Mouse (Mus musculus): ENCODE results near the gene Rab31.

Rab31 gene

DNA sequence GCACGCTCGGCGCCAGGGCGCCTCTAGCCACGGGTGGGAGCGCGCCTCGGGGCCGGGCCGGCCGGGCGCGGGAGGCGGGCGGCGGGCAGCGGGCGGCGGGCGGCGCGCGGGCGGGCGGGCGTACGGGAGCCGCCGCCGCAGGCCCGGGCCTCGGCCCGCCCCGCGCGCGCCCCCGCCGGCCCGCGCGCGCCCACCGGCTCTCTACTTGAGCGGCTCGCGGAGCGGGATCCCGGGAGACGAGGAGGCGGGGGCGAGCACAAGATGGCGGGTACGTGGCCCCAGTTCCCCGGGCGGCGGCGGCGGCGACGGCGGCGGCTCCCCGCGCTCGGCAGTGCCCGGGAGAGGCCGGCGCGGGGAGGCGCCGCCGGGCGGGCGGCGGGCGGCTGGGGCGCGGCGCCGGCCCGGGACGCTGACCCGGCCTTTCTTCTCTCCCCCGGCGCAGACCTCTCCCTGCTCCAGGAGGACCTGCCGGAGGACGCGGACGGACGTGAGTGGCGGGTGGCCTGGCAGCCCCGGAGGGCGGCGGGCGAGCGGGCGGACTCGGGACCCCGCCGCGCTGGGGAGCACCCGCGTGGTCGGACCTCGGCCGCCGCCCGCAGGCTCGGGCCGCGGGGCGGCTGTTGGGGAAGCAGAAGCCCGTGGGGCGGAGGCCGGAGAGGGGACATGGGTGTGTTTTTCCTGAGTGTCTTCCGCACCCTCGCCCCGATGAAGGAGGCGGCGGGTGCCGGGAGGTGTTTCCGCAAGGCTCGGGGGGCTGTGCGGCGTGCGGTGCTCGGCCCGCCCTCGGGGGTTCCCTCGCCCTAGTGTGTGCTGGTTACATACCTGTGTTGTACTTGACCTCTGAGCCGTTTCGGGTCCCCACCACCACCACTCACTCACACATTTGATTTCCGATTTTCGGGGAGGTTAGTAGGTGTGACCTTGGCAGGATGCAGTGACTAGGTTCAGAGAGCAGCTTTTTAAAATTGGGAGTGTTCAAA is 10.9 kb upstream of the Rab31 start:
- DNase-seq (ENCODE audit: extremely low spot score): peak; percentile 67

GRCm38 (mm10) chr17:65782551-65783141 is 10.1 kb upstream of the Rab31 start, which contains the start of gene Ppp4r1:
Gene Ppp4r1, plus strand, starts transcription at chr17:65782573.
- peak; percentile 85 for DNase-seq (ENCODE audit: extremely low spot score)

DNA sequence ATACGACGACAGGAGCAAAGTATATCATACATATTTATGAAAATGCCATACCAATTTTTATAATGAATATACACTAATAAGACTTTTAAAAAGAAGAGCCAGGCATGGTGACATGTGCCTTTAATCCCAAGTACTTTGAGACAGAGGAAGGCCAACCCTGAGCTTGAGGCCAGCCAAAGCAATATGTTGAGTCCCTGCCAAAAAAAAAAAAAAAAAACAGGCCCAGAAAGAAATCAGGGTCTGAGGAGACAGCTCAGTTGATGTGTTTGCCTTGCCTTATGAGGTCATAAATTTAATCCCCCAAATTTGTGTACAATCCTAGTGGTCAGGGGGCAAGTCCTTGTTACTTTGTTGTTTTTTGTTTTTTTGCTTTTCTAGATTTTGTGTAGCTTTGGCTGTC is 8.4 kb upstream of the Rab31 start:
- no peak for DNase-seq (ENCODE audit: extremely low spot score)

DNA sequence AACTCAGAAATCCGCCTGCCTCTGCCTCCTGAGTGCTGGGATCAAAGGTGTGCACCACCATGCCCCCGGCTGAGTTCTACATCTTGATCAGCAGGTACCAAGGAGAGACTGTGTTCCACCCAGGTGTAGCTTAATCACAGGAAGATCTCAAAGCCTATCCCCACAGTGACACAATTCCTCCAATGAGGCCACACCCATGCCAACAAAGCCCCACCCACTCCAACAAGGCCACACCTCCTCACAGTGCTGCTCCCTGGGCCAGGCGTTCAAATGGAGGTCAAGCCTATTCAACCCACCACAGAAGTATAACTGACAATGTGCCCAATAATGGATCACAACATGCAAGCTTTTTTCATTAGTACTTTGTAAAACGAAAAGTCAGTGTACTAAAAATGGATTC is 4.9 kb upstream of the Rab31 start:
- DNase-seq (ENCODE audit: extremely low spot score): no peak

DNA sequence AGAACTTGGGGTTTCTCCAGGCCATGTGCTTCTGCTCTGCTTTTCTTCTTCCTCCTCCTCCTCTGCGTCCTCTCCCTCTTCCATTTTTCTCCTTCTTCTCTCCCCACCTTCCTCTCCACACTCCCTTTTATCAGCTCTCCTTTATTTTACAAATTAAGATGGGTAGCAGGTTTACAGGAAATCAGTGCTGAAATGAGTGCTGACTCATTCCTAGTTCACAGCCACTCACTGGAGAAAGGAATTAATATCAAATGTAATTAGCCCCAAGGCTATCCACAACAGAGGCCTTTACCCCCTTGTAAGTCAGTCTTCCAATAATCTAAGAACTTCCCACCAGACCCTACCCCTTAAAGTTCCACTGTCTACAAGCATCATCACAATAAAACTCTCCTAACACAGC is 3.7 kb upstream of the Rab31 start:
- DNase-seq (ENCODE audit: extremely low spot score): no peak

GRCm38 (mm10) chr17:65774439-65774838 is 1.9 kb upstream of the Rab31 start:
- no peak for DNase-seq (ENCODE audit: extremely low spot score)

GRCm38 (mm10) chr17:65773617-65774016 is 1.1 kb upstream of the Rab31 start:
- no peak for DNase-seq (ENCODE audit: extremely low spot score)

DNA sequence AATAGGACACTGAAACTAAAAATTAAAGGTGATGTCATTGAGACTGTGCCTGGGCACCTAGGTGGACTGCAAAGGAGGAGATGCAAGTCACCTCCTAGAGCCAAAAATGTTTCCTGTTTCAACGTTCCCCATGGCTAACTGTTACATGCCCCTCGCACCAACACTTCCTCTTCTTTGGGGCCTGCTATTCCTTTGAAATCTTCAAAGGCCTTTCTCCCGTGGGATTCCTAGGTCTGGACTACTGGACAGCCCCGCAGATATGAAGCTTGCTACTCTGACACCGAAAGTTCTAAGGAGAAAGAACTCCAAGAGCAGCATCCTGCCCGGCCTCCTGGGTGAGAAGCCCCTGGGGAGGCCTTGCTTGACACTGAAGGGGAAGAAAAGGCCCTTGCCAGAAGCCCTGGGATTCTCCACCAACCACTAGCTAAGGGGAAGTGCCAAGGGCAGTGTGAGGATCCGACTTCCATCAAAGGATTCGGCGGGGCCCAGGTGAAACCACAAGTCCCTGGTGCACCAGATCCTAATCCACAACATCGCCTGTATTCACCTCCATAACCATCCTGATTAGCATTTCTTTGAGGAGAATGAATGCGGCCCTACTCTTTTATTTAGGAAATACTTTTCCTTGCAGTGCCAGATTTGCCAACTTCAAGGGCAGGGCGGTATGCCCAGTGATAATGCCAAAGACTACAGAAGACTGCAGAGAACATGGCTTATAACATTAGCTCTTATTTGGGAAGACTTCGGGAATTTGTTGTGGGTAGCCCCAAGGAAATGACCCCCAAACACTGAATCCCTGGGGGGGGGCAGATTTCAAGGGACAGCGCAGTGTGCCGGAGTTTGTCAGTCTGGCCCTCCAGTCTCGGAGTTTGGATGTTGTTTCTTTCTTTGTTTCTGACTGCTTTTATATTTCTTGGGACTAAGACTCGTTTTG is 1.3 kb downstream of the Rab31 start:
- peak; percentile 22 for DNase-seq (ENCODE audit: extremely low spot score)

GRCm38 (mm10) chr17:65768486-65768885 is 4.1 kb downstream of the Rab31 start:
- no peak for DNase-seq (ENCODE audit: extremely low spot score)

- no peak for DNase-seq (ENCODE audit: extremely low spot score)
Measured at GRCm38 (mm10) chr17:65763221-65763620, 9.3 kb downstream of the Rab31 start.

- no peak for DNase-seq (ENCODE audit: extremely low spot score)
Measured at GRCm38 (mm10) chr17:65757150-65757549, 15.4 kb downstream of the Rab31 start.

DNA sequence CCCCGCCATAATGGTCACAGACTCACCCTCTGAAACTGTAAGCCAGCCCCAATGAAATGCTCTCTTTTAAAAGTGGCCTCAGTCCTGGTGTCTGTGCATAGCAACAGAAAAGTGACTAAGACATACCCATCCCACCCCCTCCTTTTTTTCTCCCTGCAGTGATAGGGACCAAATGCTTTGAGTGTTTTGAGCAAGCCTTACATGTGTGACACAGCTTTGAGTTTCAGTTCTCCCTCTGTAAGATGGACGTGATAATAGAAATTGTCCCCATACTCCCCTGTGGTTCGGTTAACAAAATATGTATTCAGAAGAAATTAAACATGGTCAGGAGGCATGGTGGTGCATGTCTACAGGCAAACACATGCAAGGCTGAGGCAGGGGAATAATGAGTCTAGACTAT is 16.7 kb downstream of the Rab31 start:
- DNase-seq (ENCODE audit: extremely low spot score): no peak

GRCm38 (mm10) chr17:65753130-65753529 is 19.4 kb downstream of the Rab31 start:
- DNase-seq (ENCODE audit: extremely low spot score): no peak

GRCm38 (mm10) chr17:65750301-65750700 is 22.3 kb downstream of the Rab31 start:
- DNase-seq (ENCODE audit: extremely low spot score): no peak

- DNase-seq (ENCODE audit: extremely low spot score): no peak
Measured at GRCm38 (mm10) chr17:65749803-65750202, 22.7 kb downstream of the Rab31 start.

- no peak for DNase-seq (ENCODE audit: extremely low spot score)
Measured at GRCm38 (mm10) chr17:65748997-65749396, 23.6 kb downstream of the Rab31 start.

DNA sequence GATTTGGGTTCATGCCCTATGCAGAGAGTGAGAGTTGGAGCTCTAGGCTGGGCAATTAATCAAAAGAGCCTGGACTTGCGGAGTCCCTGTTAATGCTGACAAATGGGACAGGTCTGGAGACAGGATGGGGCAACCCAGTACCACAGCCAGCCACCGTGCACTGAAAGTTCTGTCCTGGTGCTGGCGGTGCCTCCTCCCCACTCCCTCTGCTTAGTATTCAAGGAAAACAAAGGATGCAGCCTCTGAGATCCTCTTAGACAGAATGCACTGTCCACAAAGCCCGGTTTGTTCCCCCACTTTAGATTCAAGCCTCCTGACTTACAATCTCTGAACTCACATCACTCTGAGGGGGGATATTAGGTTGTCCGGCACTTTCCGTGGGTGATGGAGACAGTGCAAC is 26.2 kb downstream of the Rab31 start:
- no peak for DNase-seq (ENCODE audit: extremely low spot score)

DNA sequence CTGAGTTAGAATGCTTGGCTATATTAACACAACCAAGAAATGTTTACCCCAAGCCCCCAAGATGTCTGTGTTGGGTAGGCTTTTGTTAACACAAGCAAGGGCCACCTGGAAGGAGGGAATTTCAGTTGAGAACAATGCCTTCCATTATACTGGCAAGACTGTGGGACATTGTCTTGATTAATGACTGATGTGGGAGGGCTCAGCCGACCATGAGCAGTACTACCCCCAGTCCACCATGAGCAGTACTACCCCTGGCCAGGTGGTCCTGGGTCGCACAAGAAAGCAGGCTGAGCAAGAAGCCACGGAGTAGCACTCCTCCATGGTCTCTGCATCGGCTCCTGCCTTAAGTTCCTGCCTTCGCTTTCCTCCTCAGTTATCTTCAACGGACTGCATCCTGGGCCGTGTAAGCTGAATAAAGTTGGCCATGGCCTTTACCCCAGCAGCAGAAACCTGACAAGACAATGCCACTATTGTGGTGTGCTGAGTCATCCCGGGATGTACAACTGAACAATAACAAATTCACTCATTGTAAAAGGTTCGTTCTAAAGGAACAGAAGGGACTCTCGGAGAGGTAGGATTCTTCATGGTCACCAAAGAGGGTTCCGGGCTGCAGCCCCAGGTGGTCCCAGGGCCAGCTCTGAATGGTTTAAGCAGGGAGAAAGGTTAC is 28.8 kb downstream of the Rab31 start:
- DNase-seq (ENCODE audit: extremely low spot score): no peak

DNA sequence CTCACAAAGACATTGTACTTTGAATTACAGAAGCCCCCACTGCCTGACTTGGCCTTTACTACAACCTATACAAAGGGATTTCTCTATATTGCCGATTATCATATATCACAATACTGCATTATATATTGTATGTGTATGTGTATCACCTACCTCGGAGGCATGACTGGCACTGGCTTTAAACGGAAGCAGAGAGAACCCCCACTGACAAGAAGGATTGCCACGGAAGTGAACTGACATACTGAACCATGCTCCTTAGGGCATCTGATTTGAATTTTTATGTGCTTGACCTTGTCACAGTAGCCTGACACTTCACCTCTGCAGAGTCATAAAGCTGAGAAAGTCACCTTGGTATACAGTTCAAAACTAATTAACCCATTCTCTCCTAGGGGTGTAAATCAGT is 29.6 kb downstream of the Rab31 start:
- DNase-seq (ENCODE audit: extremely low spot score): no peak

DNA sequence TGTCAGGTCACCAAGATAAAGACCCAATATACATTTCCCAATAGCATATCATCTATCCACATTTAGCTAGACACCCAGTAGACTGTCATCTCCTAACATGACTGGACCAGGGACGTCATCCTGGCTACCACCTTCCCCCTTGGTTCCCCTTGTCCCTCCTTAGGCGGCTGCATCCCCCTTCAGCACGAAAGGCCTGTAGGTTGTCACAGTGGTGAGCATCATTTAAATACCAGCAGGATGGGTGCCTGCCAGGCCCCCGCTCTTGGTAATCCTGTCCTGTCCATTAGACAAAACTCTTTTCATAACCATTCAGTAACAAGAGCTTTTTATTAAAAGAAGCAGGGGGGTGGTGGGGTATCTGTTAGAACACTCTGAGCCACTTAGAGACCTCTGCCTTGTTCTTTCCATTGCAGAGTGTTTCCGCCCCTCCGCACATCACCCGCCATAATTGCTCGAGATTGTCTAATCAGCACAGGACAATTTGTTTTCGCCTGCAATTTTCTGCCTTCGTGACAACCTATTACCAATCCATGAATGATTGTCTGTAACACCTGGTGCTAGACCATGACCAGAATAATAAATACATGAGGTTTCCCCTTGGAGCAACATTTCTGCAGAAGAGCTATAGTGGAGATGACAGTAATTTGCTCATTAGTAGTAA is 30.2 kb downstream of the Rab31 start:
- no peak for DNase-seq (ENCODE audit: extremely low spot score)

- DNase-seq (ENCODE audit: extremely low spot score): no peak
Measured at GRCm38 (mm10) chr17:65741565-65741964, 31.0 kb downstream of the Rab31 start.
